Mouse (Mus musculus): ENCODE measurements at regions not wholly inside any gene's neighbourhood (a gene's known extent, or its start where the extent isn't known, plus 50 kb on each side); places are given as distances from the start of the nearest gene placed in this dataset.
"Not testable (repeated sequence)": the region's sequence is repeated elsewhere in the genome, so short reads cannot be mapped to it uniquely, and the experiment has no call there.

DNA sequence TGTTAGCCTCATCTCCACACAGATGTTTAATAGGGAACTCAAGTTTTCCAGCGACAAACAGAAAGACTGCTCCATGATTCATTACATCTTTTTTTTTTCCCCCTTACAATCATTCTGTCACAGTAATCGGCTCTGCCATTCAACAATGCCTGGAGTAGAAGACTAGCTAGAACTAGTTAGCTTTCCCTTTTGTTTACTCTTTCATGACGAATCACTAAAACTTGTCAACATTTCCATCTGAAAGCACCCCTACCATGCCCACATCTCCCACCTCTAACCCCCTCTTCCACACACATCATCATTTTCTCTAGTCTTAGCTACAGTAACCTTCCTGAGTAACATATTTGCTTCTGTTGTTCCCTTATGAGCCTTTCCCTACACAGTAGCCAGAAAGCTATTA is 78.6 kb upstream of the Creb5 start:
- DNase-seq (ENCODE audit: low read depth) = no peak

DNA sequence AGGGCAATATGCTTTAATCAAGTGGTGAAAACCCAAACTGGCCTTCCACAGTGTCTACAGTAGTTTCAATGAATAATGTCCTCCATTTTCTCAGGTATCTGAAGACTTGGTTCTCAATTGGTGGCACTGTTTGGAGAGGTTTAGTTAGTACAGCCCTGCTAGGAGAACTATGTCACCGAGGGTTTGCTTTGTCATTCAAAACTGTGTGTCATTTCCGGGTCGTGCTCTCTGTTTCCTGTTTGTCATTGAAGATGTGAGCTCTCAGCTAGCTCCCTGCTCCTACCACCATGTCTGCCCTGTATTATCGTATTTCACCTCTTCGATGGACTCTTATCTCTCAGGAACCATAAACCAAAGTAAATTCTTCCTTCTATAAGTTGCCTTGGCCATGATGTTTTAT is 79.3 kb upstream of the Creb5 start:
- no peak for DNase-seq (ENCODE audit: low read depth)
- TF ChIP-seq POLR2A (IDR thresholded peaks at IDR 0.05; ENCODE audit: borderline replicate concordance, extremely low read depth, insufficient read depth, insufficient read length, poor library complexity, severe bottlenecking) (no peak), CTCF (IDR thresholded peaks at IDR 0.05; ENCODE audit: borderline replicate concordance, extremely low read depth, insufficient read depth, insufficient read length) (no peak)

More for the DNA sequence above, 78.6 kb upstream of the Creb5 start:
- TF ChIP-seq CTCF (IDR thresholded peaks at IDR 0.05; ENCODE audit: borderline replicate concordance, extremely low read depth, insufficient read depth, insufficient read length) (no peak), POLR2A (IDR thresholded peaks at IDR 0.05; ENCODE audit: borderline replicate concordance, extremely low read depth, insufficient read depth, insufficient read length, poor library complexity, severe bottlenecking) (no peak)

DNA sequence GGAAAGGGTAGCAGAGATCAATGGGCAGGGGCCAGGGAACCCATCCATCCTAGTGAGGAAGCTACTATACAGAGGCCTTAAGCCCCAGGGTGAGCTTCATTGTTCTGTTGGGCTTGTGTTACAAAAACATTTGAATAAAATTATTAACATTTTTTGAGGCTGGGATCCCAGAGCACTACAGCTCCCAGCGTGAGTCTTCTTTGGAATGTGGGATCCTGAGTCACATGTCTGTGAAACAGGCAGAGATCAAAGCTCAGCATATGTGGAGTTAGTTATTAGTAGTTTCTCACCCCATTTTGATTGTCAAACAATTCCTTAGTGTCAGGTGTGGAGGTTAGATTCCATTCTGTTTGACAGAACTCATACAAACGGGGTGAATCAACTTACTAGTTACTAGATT is 79.7 kb upstream of the Creb5 start:
- no peak for DNase-seq (ENCODE audit: low read depth)

DNA sequence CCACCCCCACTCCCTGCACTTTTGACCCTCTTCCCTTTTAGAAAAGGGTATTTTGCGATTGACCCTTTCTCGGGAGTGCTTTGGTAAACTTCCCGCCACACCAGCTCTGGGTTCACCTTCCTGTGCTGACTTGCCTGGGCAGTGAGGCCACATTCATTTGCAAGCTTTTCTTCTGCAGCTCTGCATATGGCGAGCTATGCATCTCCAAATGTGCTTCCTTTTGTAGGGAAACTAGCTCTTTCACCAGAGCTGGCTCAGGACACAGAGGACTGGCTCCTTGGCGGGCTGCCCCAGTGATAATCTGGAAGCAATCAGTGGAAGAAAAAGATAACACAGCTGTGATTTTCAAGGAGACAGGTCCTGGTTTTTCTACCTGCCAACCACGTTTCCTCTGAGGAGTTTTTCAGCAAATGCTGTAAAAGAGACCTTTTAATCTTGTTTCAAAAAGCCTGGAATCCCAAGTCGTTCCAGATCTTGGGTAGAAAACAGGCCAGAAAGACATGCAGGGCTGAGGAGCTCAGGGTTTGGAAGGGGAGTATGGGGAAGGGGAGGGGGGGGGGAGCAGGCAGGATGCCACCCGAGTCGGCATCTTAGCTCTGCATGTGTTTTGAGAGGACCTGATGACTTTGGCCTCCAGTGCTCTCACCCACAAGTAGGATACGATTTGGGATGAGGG is 85.7 kb upstream of the Creb5 start:
- TF ChIP-seq POLR2A (IDR thresholded peaks at IDR 0.05; ENCODE audit: borderline replicate concordance, extremely low read depth, insufficient read depth, insufficient read length, poor library complexity, severe bottlenecking) (no peak), CTCF (IDR thresholded peaks at IDR 0.05; ENCODE audit: borderline replicate concordance, extremely low read depth, insufficient read depth, insufficient read length) (no peak)

More for the DNA sequence above, 79.7 kb upstream of the Creb5 start:
- no peak for TF ChIP-seq CTCF (IDR thresholded peaks at IDR 0.05; ENCODE audit: borderline replicate concordance, extremely low read depth, insufficient read depth, insufficient read length)
- no peak for TF ChIP-seq POLR2A (IDR thresholded peaks at IDR 0.05; ENCODE audit: borderline replicate concordance, extremely low read depth, insufficient read depth, insufficient read length, poor library complexity, severe bottlenecking)

DNA sequence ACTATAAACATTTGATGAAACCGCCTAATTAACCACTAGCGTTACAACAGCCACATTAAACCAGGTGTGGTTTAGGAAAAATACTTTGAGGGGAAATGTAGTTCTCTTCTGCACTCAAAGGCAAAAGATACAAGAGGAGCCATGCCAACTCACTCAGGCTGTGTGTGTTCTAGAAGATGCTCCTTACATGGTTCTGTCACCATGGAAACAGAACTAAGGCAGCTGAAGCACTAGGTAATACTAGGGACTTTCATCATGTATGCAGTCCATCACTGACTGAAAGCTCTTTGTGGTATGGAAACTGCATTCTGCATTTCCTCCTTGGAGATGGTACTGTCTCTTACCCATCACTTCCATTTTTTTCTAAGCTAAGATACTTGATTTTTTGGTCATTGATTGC is 87.6 kb upstream of the Creb5 start:
- TF ChIP-seq CTCF (IDR thresholded peaks at IDR 0.05; ENCODE audit: borderline replicate concordance, extremely low read depth, insufficient read depth, insufficient read length) (no peak), POLR2A (IDR thresholded peaks at IDR 0.05; ENCODE audit: borderline replicate concordance, extremely low read depth, insufficient read depth, insufficient read length, poor library complexity, severe bottlenecking) (no peak)
- peak; percentile 54 for DNase-seq (ENCODE audit: low read depth)

More for the DNA sequence above, 85.7 kb upstream of the Creb5 start:
- peak; percentile 67 for DNase-seq (ENCODE audit: low read depth)

DNA sequence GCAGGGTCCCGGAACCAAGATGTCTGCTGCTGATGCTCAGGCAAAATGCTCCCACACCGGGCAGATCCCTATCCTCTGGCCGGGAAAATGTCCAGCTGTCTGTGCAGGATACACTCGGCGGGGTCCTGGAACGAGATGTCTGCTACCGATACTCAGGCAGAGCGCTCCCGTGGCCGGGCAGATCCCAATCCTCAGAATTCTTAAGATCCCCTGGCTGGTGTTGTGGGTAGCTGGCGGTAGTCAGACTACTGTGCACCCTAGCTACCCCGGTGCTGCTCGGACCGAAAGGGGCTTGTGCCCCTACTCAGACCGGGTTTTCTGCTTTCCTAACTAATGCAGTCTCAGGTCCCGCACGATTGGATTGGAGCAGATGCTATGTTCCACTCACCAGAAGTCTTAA is 104.9 kb upstream of the Creb5 start:
- not testable (repeated sequence) for DNase-seq (ENCODE audit: low read depth)

DNA sequence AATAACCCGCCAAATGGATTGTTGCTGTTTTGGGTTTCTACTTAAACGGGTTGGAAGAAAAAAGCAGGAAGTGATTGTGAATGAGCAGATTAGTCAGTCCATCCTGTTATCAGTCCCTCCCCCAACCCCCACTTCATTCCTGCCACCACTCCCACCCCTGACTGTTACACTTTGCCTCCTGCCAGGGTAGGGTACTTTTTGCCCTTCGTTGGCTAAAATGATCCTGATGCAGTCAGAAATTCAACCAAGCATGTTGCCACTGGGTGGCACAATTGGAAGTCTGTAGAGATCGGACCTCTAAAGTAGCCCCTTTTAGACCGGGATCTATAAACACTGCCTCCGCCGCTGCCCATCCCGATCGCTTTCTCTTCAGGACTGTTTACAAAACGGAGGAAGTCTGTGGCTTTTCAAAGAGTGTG is 96.0 kb upstream of the Jazf1 start:
- peak; percentile 78 for DNase-seq (ENCODE audit: low read depth)
- TF ChIP-seq POLR2A (IDR thresholded peaks at IDR 0.05; ENCODE audit: borderline replicate concordance, extremely low read depth, insufficient read depth, insufficient read length, poor library complexity, severe bottlenecking) (no peak), CTCF (IDR thresholded peaks at IDR 0.05; ENCODE audit: borderline replicate concordance, extremely low read depth, insufficient read depth, insufficient read length) (peak; percentile 59; the same call in 1 of the 2 replicates)

DNA sequence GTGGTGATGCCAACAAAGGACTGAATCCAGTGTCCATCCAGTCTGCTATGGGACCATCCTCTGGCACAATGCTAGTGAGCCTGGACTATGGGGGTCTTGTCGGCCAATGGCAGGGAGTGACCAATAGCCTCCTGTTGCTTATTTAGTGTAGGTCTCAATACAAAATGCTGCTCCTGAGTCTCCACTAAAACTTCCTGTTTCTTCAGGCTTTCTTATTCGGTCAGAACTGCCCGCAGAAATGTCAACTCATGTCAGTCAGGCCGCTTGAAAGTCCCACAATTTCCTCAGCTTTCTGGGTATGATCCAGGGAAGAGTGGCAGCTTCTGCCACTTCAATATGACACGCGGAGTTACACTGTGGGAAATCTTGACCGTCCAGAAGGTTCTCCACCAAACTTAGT is 94.7 kb upstream of the Jazf1 start:
- no peak for DNase-seq (ENCODE audit: low read depth)
- TF ChIP-seq CTCF (IDR thresholded peaks at IDR 0.05; ENCODE audit: borderline replicate concordance, extremely low read depth, insufficient read depth, insufficient read length) (no peak), POLR2A (IDR thresholded peaks at IDR 0.05; ENCODE audit: borderline replicate concordance, extremely low read depth, insufficient read depth, insufficient read length, poor library complexity, severe bottlenecking) (no peak)

DNA sequence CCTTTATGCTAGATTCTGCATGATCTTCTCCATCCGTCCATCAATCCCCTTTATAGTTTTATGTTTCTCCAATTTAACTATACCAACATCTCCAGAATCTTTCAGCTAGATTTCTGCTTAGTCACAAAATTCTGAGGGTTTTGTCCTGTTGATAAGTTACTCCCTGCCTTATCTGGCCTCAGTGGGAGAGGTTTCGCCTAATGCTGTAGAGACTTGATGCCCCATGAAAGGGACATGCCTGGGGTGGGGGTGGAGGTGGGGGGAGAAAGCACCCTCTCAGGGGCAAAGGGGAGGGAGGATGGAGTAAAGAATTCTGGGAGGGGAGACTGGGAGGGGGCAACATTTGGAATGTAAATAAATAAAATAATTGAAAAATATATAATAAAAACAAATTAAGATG is 93.2 kb upstream of the Jazf1 start:
- TF ChIP-seq POLR2A (IDR thresholded peaks at IDR 0.05; ENCODE audit: borderline replicate concordance, extremely low read depth, insufficient read depth, insufficient read length, poor library complexity, severe bottlenecking) (no peak), CTCF (IDR thresholded peaks at IDR 0.05; ENCODE audit: borderline replicate concordance, extremely low read depth, insufficient read depth, insufficient read length) (no peak)
- DNase-seq (ENCODE audit: low read depth) = no peak

DNA sequence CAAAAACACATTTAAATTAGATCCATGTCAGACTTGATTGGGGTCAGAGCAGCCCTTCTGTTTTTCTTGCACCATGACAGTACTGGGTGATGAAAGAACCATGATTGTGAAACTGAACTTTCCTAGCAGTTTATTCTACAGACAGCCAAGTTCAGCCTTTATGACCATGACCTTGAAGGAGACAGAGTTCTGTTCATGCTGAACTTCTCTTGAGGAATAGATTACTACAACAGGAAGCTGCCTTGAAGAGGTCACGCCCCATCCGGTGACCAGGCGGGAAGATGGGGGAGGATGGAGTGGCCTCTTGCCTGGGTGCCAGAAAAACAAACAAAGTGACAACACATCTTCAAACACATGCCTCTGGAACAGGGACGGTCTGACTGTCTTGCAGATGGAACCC is 86.2 kb upstream of the Jazf1 start:
- TF ChIP-seq POLR2A (IDR thresholded peaks at IDR 0.05; ENCODE audit: borderline replicate concordance, extremely low read depth, insufficient read depth, insufficient read length, poor library complexity, severe bottlenecking) (no peak), CTCF (IDR thresholded peaks at IDR 0.05; ENCODE audit: borderline replicate concordance, extremely low read depth, insufficient read depth, insufficient read length) (no peak)
- DNase-seq (ENCODE audit: low read depth) = no peak

DNA sequence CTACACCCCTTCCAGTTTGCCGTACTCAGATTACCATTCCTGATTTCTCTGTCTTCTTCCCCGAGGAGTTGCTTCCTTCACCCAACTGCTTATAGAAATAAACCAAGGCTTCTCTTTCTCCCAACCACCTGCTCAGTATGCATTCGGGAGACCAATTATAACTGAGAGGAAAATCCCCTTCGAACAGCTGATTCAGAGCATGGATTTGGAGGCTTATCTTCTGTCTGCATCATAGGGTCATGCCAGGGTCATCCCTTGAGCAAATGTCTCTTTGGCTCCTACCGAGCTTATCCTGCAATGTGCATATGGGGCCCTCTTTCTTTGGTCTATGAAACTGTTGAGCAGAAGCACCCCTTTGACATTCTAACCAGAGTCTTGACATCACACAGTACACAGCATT is 79.0 kb upstream of the Jazf1 start:
- DNase-seq (ENCODE audit: low read depth) = no peak
- TF ChIP-seq CTCF (IDR thresholded peaks at IDR 0.05; ENCODE audit: borderline replicate concordance, extremely low read depth, insufficient read depth, insufficient read length) = no peak
- TF ChIP-seq POLR2A (IDR thresholded peaks at IDR 0.05; ENCODE audit: borderline replicate concordance, extremely low read depth, insufficient read depth, insufficient read length, poor library complexity, severe bottlenecking) = no peak

DNA sequence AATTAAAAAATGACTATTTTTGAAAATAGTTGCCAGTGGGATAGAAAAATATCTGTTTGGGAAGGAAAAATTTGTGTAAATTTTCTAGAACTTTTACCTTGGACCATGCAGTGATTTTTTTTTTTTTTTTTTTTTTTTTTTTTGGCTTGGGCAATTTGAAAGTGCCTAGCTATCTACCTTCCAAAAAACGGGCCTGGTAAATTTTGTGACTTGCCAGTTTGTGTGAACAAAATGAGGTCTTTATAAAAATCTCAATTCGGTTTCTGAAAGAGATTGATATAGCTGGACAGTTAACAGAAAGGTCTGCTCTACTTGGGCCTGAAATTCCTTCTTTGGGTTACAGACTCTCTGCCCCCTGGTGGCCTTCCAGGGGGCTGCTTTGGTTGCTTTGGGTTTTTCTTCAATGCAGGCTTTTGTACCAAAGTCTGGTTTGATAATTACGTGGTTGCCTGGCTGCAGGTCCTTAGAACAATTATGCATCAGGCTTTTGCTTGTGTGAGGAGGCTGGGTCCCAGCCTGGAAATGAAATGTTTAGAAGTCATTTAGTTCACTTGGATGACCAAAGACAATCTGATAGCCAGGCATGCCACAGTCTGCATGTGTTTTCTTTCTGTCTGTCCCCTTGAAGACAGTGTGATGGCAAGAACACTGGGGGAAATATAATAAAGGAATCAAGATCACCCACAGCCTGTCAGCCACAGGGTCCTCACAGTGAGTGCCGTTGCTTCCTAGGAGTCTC is 75.6 kb upstream of the Jazf1 start:
- DNase-seq (ENCODE audit: low read depth) = peak; percentile 91
- TF ChIP-seq CTCF (IDR thresholded peaks at IDR 0.05; ENCODE audit: borderline replicate concordance, extremely low read depth, insufficient read depth, insufficient read length) (peak; percentile 78; the same call in 1 of the 2 replicates), POLR2A (IDR thresholded peaks at IDR 0.05; ENCODE audit: borderline replicate concordance, extremely low read depth, insufficient read depth, insufficient read length, poor library complexity, severe bottlenecking) (no peak)
